Mouse (Mus musculus): Measurements from ENCODE around the gene Elp1. TPM values are rescaled to one million over a fixed set of nuclear protein-coding genes. Genes with fewer than 3 reads are reported as not detected.

Gene Elp1
- total RNA-seq (2021) = 10 to 100 TPM; 21.7 to 31.1 TPM
- long read RNA-seq, experiment 1, full-length matches to known transcripts = 13 of 14 reads
- long read RNA-seq, experiment 1, partial matches to known transcripts = 1 of 14 reads
- long read RNA-seq, experiment 1, other reads (novel, unspliced or antisense) = 0 of 14 reads
- long read RNA-seq, experiment 2, full-length matches to known transcripts = 19 of 44 reads
- long read RNA-seq, experiment 2, partial matches to known transcripts = 20 of 44 reads
- long read RNA-seq, experiment 2, other reads (novel, unspliced or antisense) = 5 of 44 reads

DNA sequence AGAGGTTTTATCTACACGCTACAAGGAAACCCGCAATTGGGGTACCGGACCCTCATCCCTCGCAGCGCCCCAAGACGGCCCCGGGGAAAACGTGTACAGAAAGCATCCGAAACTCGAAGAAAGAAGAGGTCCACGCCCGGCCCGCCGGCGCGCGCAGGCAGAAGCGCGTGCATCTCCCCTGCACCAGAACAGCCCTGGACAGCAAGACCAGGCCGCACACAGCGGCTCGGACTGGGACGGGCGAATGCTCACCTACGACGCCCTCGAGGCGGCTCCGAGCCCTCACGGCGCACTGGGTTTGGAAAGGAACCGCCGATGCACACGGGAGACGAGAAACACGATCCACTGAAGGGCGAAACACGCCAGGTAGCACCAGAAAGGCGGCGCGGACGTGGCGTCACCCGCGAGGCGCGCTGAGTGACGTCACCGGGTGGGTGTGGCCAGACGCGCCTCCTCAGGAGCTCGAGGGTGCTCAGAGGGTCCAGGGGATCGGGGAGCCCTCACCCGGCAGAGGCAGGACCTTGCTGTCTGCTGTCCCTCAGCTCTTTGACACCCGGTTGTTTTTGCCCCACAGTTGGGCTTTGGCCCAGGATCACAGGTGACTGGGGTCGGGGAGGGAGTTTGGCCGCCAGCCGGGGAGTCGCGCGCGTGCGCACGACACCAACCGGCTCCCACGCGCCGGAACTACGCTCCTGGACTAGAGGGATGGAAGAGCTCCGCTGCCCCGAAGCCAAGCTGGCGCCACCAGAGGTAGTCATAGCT is at the start of gene Elp1, which contains the start of gene Fam206a:
Gene Elp1, minus strand, starts transcription at position 425 of the 762 bp plus-strand sequence.
Gene Fam206a, plus strand, starts transcription at position 439 of the 762 bp plus-strand sequence.
- DNase-seq (ENCODE audit: low spot score in 2 of 2) = peak; percentile 99

DNA sequence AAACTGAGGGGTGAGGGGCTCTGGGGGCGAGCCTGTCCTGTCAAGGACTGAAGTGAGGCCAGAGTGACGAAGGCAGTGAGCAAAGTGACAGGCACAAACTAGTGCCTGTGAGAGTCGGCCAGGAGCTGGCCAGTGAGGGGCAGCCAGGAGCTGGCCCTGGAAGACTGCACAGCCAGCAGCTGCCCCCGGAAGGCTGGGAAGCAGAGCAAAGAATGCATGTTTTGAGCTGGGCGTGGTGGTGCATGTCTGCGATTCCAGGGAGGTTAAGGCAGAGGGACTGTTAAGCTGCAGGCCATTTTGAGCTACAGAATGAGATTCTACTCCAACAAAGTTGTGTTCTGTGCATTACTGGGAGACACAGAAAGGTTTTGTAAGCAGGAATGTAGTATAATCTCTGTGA is 48.6 kb upstream of the Elp1 start:
- DNase-seq (ENCODE audit: low spot score in 2 of 2) = no peak

DNA sequence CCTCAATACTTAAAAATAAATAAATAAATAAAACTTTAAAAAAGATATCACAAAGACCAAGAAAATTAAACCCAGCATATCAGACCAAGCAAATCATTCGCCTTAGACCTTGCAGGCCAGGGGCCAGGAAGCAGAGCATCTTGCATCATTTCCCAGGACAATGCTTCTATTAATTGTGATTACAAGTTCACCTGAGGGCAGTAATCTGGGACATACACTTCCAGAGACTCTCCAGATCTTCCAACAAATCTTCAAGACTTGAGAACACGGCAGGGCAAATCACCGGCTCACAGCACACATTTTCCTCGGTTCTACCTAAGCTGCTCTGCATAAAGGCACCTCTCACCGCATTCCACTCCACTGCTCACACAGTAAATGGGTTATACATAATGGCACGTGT is 45.9 kb upstream of the Elp1 start:
- no peak for DNase-seq (ENCODE audit: low spot score in 2 of 2)

DNA sequence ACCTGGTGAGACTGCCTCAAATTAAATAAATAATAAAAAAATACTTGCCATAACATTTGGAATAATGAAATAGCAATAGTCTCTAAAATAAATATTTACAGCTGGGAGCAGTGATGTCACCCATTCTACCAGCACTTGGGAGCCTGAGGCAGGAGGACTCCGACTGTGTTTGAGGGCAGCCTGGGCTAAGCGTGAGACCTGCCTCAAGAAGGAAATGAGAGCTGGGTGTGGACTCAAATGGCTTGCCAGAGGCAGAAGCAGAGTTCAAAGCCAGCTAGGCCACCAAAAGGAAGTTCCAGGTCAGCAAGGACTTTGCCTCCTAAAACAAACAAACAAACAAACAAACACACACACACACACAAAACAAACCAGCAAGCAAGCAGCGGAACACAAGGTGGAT is 45.3 kb upstream of the Elp1 start:
- DNase-seq (ENCODE audit: low spot score in 2 of 2) = no peak

DNA sequence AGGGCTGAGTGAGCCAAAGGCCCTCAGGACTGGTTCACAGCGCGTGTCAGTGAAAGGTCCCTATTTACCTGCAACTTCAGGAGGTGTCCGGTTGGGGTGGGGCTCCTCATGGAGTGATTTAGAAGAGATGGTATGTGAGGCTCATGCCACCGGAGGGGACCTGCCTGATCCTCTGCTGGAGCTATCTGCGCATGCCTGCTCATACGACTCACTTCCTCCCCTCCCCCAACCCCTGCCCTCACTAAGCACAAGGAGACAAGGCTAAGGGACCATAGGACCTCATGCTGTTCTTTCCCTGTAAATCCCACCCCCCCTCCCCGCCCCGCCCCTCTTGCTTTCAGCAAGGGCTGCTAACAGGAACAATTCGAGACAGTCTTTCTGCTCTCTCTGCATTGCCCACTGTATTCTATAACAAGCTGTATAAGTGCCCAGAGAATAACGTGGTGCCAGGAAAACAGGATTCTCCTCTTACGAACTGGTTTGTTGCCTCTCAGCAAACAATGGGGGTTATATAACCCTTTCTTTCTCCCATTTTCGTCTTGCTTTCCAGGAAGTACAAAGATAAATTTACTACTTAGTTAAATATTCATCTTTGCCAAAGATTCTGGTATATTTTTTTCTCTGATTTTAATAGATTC is 43.9 kb upstream of the Elp1 start:
- DNase-seq (ENCODE audit: low spot score in 2 of 2) = no peak

DNA sequence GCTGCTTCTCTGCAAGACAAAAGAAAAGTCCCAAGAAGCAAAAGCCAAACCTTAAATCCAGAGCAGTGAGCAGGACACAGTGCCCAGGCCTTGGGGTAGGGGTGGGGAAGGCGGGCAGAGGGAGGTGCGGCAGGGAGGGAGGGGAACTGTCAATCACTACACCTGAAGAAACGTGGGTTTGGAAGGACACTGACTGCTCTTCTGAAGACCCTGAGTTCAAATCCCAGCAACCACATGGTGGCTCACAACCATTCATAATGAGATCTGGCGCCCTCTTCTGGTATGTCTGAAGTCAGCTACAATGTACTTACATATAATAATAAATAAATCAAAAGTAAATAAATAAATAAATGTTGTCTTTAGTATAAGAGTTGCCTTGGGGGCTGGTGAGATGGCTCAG is 42.8 kb upstream of the Elp1 start:
- no peak for DNase-seq (ENCODE audit: low spot score in 2 of 2)

DNA sequence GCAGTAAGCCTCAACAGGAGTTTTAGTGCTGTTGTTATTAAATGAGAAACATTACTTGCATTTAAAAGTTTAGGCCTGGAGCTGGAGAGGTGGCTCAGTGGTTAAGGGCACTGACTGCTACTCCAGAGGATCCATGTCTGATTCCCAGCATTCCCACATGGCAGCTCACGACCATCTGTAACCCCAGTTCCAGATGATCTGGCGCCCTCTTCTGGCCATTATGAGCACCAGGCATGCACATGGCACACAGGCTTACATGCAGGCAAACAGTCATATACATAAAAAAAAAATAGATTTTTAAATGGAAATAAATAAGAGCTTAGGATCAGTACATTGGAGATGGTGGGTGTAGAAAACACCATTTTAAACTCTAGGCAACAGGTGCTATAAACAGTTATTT is 41.8 kb upstream of the Elp1 start:
- DNase-seq (ENCODE audit: low spot score in 2 of 2) = no peak

DNA sequence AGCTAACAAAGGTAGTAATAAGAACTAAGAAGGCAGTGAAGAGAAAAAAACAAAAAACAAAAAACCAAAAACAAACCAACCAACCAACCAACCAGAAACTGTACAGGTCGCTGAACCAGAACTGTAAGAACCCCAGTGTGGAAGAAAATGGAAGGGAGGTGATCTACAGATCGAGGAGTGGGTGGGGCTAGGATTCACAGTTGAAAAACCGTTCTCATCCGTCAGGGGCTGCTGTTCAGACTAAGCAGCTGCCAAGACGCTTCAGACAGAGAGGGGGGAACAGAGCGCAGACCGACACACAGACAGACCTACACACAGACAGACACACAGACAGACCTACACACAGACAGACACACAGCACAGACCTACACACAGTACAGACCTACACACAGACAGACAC is 40.4 kb upstream of the Elp1 start:
- DNase-seq (ENCODE audit: low spot score in 2 of 2) = no peak

DNA sequence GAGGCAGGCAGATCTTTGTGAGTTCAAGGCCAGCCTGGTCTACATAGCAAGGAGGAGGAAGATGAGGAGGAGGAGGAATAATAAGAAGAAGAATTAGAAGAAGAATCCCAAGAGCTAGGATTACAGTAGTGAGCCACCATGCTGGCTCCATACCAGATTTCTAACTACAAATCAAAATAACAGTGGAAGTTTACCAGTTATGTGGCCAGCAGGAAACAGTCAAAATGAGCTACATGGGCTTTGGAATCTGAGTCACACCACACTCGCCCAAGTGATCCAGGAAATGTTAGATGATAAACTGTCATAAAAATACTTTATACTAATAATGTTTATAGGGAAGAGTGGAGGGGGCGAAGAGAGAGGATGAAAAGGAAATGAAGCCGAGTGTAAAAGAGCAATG is 38.2 kb upstream of the Elp1 start:
- no peak for DNase-seq (ENCODE audit: low spot score in 2 of 2)

DNA sequence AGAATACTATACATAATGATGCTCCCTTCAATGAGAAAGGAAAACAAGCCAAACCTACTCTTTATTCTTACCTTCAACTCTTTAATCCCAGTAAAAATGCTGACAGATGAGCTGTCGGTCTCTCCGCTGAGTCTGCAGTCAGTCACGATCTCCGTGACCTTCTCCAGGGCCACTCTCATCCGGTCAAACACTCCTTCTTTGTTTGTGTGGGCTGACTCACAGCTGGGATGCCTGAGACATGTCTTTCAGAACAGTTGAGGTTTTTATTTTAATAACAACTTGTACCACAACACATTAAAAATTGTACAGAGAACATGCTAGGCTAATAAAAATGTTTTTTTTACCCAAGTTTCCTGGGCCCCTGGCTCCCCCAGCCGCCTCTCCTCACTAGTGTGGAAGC is 35.5 kb upstream of the Elp1 start:
- no peak for DNase-seq (ENCODE audit: low spot score in 2 of 2)

DNA sequence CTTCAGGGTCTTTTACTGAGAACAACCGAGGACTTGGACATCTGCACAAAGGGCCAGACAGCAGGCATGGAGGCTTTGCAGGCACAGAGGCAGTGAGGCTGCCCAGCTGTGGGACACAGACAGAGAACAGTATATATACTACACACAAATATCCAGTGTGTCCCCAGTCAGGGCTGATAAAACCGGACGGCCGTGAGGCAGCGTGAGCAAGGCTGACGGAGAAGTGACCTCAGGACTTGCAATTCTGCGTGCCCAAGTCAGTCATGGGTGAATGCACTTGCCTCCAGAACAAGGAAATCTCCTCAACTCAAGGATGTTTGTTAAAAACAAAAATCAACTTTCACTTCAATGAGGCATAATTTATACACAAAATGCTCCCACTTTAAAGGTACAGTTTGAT is 29.9 kb upstream of the Elp1 start:
- DNase-seq (ENCODE audit: low spot score in 2 of 2) = no peak

DNA sequence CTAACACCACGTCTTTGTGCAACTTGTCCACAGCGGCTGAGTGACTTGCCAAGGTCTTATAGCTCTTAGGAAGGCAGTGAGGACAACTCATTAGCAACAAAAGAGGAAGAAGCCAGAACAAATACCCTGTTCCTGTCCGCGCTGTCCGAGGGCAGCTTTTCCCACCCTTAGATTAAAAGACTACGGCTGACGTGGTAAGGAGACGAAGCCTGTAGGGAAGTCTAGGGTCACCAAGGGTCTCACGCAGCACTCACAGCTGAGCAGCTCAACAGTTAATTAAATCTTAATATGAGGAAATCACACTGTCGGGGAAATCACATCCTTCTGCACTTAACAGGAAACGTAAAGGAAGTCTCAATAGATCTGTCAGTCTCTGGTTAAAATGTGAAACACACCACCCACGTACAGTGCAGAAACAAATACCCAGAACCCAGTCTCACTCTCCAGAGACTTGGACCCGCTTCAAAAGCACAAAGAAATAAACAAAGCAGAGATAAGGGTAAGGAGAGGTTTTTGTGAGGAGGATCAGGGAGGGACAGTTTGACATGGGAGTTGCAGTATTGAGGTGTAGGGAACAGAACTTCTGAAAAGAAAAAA is 29.0 kb upstream of the Elp1 start:
- DNase-seq (ENCODE audit: low spot score in 2 of 2) = no peak

DNA sequence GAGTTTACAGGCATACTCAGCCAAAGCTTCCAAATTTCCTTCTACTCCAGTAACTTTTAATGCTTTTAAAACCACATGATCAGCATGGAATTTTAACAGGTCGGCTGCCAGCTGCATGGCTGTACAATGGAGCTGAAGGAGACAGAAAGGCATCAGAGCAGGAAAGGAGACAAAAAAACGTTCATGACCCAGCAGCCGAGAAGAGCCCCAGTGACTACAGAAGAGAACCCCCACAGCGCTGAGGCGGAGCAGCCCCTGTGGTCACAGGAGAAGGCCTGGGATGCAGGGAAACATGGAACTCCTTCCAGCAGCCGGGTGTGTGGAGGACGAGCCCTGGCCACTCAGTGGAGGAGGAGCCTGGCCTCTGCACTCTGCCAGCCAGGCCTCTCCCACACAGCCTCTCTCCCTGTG is 27.4 kb upstream of the Elp1 start:
- no peak for DNase-seq (ENCODE audit: low spot score in 2 of 2)

DNA sequence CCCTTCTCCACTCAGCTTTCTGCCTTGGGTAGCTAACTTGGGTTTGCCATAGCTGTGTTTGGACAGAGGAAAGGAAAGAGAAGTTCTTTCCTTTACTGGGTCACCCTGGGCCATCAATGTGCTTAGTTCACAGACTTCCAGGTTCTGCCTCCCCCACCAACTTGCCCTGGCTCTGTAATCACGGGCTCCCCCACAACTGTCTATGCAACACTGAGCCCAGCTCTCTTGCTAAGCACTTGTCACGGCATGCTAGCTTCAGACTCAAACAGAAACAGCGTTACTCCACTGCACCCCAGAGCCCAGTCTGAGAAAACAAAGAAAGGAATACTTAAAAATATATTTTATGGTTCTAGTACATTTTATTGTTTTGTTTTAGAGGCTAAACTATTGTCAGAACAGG is 26.8 kb upstream of the Elp1 start:
- no peak for DNase-seq (ENCODE audit: low spot score in 2 of 2)

DNA sequence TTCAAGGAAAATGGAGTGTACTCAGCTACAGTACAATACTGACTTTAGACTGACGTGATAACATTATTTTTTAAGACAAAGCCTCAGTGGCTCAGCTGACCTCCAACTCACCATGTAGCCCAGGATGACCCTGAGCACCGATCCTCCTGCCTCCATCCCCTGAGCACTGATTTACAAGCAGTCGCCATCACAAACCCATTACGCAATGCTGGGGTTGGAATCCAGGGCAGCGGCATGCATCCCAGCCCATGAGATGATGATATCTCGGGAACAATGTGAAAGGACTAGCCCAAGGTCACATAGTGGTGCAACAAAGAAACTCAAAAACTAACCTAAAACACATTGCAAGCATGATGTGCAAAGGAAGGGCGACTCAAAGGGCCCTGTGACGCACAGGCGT is 22.1 kb upstream of the Elp1 start:
- DNase-seq (ENCODE audit: low spot score in 2 of 2) = peak in 1 of 2 experiments; percentile 24

DNA sequence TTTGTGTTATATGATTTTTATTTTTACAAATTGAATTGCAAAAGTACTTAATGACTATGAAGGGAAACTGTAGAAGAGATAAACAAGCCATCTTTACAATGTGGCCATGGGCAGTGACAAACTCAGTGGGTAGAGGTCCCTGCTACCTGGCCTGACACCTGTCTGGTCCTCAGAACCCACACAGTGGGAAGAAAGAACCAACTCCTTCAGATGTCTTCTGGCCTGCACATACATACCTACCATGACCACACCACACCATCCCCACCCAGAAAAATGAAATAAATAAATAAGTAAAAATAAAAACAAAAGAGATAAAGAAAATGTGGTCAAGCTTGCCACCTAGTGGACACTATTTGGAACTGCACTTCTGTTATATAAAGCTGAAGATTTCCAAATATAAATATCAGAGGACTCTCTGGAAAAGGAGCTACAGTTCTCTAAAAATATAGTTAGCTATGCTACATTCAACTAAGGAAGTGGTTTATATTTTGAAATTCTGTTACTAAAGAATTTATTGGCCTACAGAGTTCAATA is 18.0 kb upstream of the Elp1 start:
- DNase-seq (ENCODE audit: low spot score in 2 of 2) = no peak

DNA sequence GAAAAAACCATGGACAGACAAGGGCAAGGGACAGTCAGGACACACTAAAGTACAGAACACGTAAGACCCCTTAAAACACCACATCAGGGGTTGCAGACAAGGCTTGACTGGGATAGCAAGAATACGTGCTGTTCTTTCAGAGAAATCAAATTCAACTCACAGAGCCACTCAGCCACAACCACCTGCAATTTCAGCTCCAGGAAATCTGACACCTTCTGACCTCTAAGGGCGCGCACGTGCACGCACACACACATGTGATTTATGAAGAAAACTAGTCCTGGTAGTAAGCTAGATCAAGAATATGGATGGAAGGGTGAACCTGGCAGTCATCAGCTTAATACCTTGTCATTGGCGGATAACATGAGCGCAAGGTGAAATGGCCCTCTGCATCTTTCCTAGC is 13.0 kb upstream of the Elp1 start:
- DNase-seq (ENCODE audit: low spot score in 2 of 2) = no peak

DNA sequence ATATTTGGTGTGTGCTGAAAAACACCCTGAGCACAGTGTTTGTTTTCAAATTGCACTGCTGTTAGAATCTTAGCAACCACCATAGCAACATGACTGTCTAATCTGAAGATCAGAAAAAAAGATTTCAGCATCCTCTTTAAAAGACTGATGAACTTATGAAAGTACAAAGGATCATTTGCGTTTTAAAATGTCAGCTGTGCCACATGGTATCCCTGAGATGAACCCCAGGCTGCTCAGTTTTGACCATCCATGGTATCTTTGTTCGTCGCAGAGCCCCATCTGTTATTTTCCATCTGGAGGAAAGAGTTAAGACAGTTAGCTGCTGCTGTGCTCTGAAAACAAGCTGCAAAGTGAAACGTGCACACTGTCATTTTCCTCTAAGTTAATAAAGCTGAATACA is 10.0 kb upstream of the Elp1 start:
- no peak for DNase-seq (ENCODE audit: low spot score in 2 of 2)

DNA sequence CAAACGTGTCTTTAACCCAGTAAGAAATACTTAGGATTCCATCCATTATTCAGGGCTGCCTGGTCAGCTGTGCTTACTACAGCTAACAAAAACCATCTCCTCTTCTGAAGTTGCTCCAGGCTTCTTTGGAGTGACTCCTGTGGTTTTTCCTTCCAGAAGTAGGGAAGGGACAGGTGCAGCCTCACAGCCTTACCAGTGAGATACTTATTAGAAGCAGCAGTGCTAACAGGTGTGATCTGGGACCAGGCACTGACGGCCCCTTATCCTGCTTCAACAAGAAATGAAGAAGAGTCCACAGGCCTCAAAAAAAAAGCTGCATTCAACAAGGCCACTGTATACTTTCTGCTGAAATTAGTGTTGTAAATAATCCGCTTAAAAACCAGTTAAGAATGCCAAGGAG is 9.5 kb upstream of the Elp1 start:
- DNase-seq (ENCODE audit: low spot score in 2 of 2) = no peak

DNA sequence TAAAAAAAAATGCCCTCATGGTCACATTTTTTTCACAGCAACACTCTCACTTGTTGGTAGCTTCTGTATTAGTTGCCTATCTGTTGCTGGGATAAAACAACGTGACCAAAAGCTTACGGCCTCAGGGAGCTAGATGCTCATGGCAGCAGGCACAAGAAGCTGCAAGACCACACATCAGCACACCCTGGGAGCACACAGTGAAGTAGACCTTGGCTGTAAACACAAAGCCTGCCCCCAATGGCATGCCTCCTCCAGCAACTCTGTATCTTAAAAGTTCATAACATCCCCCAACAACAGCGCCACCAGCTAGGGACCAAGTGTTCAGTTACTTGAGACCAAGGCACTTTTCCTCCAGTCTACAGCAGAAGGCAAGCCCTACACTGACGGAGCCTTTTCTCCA is 6.9 kb upstream of the Elp1 start:
- DNase-seq (ENCODE audit: low spot score in 2 of 2) = no peak

DNA sequence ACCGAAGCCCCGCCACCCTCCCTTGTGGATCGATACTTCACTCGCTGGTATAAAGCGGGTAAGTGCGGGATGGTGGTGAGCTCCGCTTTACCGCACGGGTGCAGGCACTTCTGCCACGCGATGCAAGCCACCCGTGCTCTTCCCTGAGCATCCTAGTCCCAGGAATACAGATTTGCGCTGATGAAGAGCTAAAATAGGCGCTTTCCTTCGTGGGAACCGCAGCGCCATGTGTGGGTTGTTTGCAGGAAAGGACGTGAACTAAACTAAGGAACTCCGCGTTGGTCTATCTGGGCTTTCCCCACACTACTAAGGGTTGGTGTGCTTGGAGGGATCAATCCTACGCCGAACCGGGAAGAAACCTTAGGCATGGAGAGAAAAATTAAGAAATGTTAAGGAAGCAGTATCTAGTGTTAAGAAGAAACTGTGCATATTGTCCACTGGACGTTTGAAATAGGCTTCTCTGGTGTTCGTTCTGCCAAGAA is 579 bp upstream of the Elp1 start:
- no peak for DNase-seq (ENCODE audit: low spot score in 2 of 2)

DNA sequence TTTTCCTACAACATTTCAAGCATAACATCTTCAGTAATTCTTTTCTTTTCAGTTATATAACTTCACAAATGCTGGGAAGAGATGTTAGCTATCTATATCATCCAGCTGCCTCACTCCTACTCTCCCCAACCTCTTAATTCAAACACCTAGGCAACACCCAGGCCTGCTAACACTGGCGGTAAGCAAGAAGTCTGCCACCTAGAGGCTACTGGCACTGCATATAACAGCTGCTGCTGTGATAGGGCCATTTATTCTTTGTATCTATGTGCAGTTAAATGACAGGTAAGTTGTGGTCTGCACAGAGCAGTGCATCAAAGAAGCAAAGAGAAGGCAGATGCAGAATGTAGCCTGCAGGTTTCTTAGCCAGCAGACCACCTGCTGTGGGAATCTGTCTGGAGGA is 10.8 kb downstream of the Elp1 start:
- no peak for DNase-seq (ENCODE audit: low spot score in 2 of 2)

Data from adrenal gland, adult 18-20 months (tissue).